Mouse (Mus musculus) heart, postnatal 0 days (tissue): ENCODE measurements at regions not wholly inside any gene's neighbourhood (a gene's known extent, or its start where the extent isn't known, plus 50 kb on each side); places are given as distances from the start of the nearest gene placed in this dataset.

Experiments used
- ATAC-seq: fragments of 200-750 bp; cut with Nextera tagmentation; 2 replicates; pipeline ENCODE4 v1.8.0; 2017; ENCODE audit warnings: low read depth, moderate number of reproducible peaks, moderate library complexity; ENCODE audit not compliant: insufficient read depth
- DNase-seq: peaks from one replicate; pipeline ENCODE4 v3.0.0-alpha.2; 2016; ENCODE audit warnings: low spot score
- H3K27ac ChIP-seq: fragments of 300-500 bp; sonication (generic); 2 replicates; pipeline ENCODE4 v1.5.1; 2014; ENCODE audit warnings: low read depth, mild to moderate bottlenecking
- H3K27me3 ChIP-seq: fragments of 300-500 bp; sonication (generic); 2 replicates; pipeline ENCODE4 v1.6.1; 2014; ENCODE audit warnings: low read length, mixed read lengths; ENCODE audit not compliant: control insufficient read depth, insufficient read depth
- H3K36me3 ChIP-seq: fragments of 300-500 bp; sonication (generic); replicated peaks from 2 replicates; pipeline ENCODE4 v1.6.1; 2014; ENCODE audit warnings: low read length, mixed read lengths; ENCODE audit not compliant: control insufficient read depth, insufficient read depth
- H3K4me1 ChIP-seq: fragments of 300-500 bp; sonication (generic); 2 replicates; pipeline ENCODE4 v1.6.1; 2014; ENCODE audit warnings: antibody characterized with exemption; ENCODE audit not compliant: control insufficient read depth, insufficient read depth
- H3K4me2 ChIP-seq: fragments of 300-500 bp; sonication (generic); 2 replicates; pipeline ENCODE4 v1.6.1; 2014; ENCODE audit warnings: low read depth, mild to moderate bottlenecking, low read length, moderate library complexity
- H3K4me3 ChIP-seq: fragments of 300-500 bp; sonication (generic); 2 replicates; pipeline ENCODE4 v1.5.1; 2014; ENCODE audit warnings: low read depth, low read length
- H3K9ac ChIP-seq: fragments of 300-500 bp; sonication (generic); replicated peaks from 2 replicates; pipeline ENCODE4 v1.6.1; 2014; ENCODE audit warnings: low read depth, low read length, mixed read lengths
- H3K9me3 ChIP-seq: fragments of 300-500 bp; sonication (generic); replicated peaks from 2 replicates; pipeline ENCODE4 v1.6.1; 2016; ENCODE audit warnings: low read length; ENCODE audit not compliant: control insufficient read depth
- CTCF ChIP-seq: IDR thresholded peaks from 2 replicates; pipeline ENCODE4 v1.5.1; 2016; ENCODE audit warnings: antibody characterized with exemption, control low read depth, low read depth
- EP300 ChIP-seq: IDR thresholded peaks from 2 replicates; pipeline ENCODE4 v1.6.1; 2016; ENCODE audit warnings: antibody characterized with exemption, low read depth
- WGBS: fragments of 180-500 bp; shearing (Covaris S2); extraction: QIAGEN DNeasy Blood & Tissue Kit; methylation state at CpG from one replicate; pipeline ENCODE4 v1.1.7; 2014; 5-methylcytosine and 5-hydroxymethylcytosine counted together

DNA sequence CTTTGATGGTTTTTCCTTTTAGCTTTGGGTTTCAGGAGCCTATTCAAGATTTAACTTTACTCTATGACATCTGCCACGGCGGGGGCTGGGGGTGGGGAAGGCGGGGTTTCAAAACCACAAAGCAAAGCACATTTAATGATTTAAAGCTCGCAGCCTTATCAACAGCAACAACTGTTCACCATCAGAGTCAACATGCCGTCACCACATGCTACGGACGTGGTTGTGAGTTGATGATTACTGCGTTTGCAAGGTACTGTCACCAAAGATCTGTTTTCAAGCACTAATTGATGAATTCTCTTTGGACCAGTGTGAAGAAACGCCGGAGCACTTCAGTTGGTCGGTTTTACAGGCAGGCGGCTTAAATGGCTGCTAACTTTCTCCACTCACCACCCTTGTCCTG lies 151.1 kb upstream of the Cep162 start:
- 21% methylated on average over 12 of the region's 12 CpGs for WGBS
- Histone ChIP-seq H3K27ac (no peak overlapping the region), H3K27me3 (peaks cover 4% of the 10 kb centered on the region; the same call in 1 of the 2 replicates), H3K9ac (no peak overlapping the region), H3K4me2 (peak overlapping the region; percentile 42), H3K9me3 (no peaks in the 10 kb centered on the region), H3K36me3 (no peaks in the 10 kb centered on the region), H3K4me3 (no peak overlapping the region), H3K4me1 (no peaks in the 10 kb centered on the region)
- ATAC-seq (no peak), DNase-seq (no peak)
- TF ChIP-seq CTCF (no peak), EP300 (no peak)

DNA sequence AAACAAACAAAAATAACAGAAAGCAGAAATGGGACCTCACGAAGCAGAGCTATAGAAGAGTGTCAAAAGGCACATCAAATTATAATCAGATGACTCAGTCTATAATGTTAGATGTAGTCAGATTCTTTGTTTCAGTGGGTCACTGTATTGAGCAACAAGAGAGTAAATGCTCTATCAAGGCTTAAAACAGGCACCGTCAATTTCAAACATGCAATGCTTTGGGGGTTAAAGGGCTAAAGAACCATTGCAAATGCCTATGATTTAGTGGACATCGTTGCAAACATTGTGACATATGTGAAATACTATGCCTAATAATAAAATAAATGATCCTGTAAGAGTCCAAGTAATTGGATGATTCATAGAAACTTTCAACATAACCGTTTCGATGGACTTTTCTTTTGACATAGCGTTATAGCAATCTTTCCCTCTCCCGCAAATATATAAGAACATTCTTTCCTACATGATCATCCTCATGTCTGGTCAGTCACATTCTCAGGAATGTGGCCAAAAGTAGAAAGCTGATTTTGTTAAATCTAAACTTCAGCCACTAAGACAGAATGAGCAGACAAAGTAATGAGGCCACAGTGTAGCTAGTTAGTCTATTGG lies 149.9 kb upstream of the Cep162 start:
- no peaks in the 10 kb centered on the region for H3K9me3 ChIP-seq
- 86% methylated on average over 7 of the region's 7 CpGs for WGBS
- H3K27ac ChIP-seq: no peak overlapping the region

DNA sequence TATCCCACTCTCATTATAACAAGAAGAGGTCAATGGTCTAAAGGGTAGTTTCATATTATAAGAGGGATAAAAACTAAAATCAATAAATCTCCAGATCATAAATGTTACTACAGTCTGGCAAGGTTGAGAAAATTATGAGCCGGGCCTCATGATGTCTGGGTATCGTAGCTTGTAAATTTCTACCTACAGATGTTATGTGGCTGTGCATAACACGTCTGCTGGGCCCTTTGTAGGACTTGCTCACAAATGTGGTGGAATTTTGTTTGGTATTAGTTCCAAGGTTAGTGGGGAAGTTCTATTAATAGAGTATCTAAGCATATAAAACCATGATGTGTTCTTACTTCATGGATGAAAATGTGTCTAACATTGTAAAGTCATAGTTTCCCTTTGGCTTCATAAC lies 146.7 kb upstream of the Cep162 start:
- H3K9me3 ChIP-seq: no peaks in the 10 kb centered on the region
- ATAC-seq: no peak
- H3K4me2 ChIP-seq: no peak overlapping the region
- DNase-seq: no peak
- WGBS: 81% methylated on average over 3 of the region's 3 CpGs
- H3K9ac ChIP-seq: no peak overlapping the region
- no peaks in the 10 kb centered on the region for H3K4me1 ChIP-seq
- H3K36me3 ChIP-seq: no peaks in the 10 kb centered on the region
- no peak for TF ChIP-seq EP300
- TF ChIP-seq CTCF: no peak
- H3K27me3 ChIP-seq: no peaks in the 10 kb centered on the region
- no peak overlapping the region for H3K4me3 ChIP-seq
- H3K27ac ChIP-seq: no peak overlapping the region

More for the DNA sequence above, 149.9 kb upstream of the Cep162 start:
- no peaks in the 10 kb centered on the region for H3K36me3 ChIP-seq
- no peak overlapping the region for H3K9ac ChIP-seq
- TF ChIP-seq CTCF (no peak), EP300 (no peak)
- no peak overlapping the region for H3K4me2 ChIP-seq
- no peaks in the 10 kb centered on the region for H3K4me1 ChIP-seq
- H3K27me3 ChIP-seq: no peaks in the 10 kb centered on the region
- DNase-seq: no peak
- ATAC-seq: no peak
- H3K4me3 ChIP-seq: no peak overlapping the region

DNA sequence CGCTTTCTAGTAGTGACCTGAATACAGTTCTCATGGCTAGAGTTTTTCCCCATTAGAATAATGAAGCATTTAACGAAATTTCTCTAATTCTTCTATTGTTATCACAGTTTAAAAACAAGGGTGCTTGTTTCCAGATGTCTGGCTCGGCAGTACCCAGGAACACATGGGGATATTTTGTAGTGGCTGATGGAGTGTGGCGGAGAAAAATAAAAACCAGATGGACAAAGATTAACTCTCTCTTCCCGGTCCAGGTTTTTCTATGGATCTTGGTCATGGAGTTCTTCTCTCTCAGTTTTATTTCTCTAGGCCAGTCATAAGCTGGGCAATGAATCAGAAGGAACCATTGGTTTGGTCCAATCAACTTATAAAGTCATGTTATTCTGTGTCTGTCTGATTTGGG lies 132.2 kb upstream of the Cep162 start:
- DNase-seq (no peak), ATAC-seq (no peak)
- Histone ChIP-seq H3K27me3 (no peaks in the 10 kb centered on the region), H3K9ac (no peak overlapping the region), H3K9me3 (no peaks in the 10 kb centered on the region), H3K4me1 (no peaks in the 10 kb centered on the region), H3K27ac (no peak overlapping the region), H3K4me3 (no peak overlapping the region), H3K36me3 (no peaks in the 10 kb centered on the region), H3K4me2 (no peak overlapping the region)
- TF ChIP-seq EP300 (no peak), CTCF (no peak)
- 76% methylated on average over 5 of the region's 5 CpGs for WGBS

DNA sequence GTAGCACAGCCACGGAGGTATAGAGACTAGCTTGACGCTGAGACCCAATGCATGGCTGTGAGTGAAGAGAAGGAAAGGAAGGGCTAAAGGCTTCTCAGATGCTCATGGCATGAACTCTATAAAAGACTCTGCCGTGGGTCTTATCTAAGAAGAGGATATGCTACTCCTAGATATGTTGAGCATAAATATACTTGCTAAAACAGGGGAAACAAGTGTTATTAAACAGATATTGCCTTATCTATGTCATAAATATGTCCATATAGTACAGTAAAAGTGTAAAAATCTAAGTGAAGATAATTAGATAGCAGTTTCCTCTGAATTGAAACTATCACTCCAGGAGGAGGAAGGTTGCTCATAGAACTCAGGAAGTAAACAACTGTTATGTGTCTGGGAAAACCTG lies 128.2 kb upstream of the Cep162 start:
- H3K27ac ChIP-seq: no peak overlapping the region
- no peaks in the 10 kb centered on the region for H3K36me3 ChIP-seq
- H3K9me3 ChIP-seq: no peaks in the 10 kb centered on the region
- TF ChIP-seq CTCF: no peak
- TF ChIP-seq EP300: no peak
- no peaks in the 10 kb centered on the region for H3K27me3 ChIP-seq
- H3K4me2 ChIP-seq: no peak overlapping the region
- H3K4me1 ChIP-seq: no peaks in the 10 kb centered on the region
- no peak overlapping the region for H3K9ac ChIP-seq
- DNase-seq (no peak), ATAC-seq (no peak)
- WGBS: 57% methylated on average over 3 of the region's 3 CpGs
- H3K4me3 ChIP-seq: no peak overlapping the region

DNA sequence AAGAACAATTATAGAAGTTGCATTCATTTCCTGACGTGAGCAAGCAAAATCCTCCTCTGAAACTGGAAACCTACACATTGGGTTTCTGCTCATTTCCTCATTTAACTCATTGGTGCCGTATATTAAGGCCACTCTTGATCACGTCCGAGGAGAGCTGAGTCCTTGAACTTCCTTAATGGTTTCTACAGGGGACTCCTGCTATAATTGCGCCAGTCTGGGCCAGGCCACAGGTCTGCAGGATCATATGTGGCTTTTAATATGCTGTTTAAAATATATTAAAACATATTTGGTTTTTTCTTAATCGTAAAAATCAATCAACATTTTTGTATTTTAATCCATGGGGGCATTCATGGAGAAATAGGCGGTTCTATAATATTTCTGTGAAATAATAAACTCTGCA lies 122.6 kb upstream of the Cep162 start:
- H3K4me1 ChIP-seq: no peaks in the 10 kb centered on the region
- H3K9ac ChIP-seq: no peak overlapping the region
- TF ChIP-seq EP300: no peak
- no peak for TF ChIP-seq CTCF
- no peaks in the 10 kb centered on the region for H3K27me3 ChIP-seq
- no peaks in the 10 kb centered on the region for H3K9me3 ChIP-seq
- 72% methylated on average over 7 of the region's 7 CpGs for WGBS
- no peak overlapping the region for H3K4me3 ChIP-seq
- no peak overlapping the region for H3K27ac ChIP-seq
- ATAC-seq: no peak
- H3K36me3 ChIP-seq: no peaks in the 10 kb centered on the region
- no peak overlapping the region for H3K4me2 ChIP-seq
- no peak for DNase-seq
